Mouse (Mus musculus) large intestine, adult 2 months (tissue): Measurements from ENCODE around the gene Camk2b. TPM values are rescaled to one million over a fixed set of nuclear protein-coding genes. Genes with fewer than 3 reads are reported as not detected.

Experiments used
- DNase-seq: peaks from one replicate; pipeline ENCODE4 v3.0.0-alpha.2; 2012; ENCODE audit warnings: low read depth, low spot score
- WGBS: fragments of 180-500 bp; shearing (Covaris S2); methylation state at CpG from one replicate; pipeline ENCODE4 v1.1.7; 2018; 5-methylcytosine and 5-hydroxymethylcytosine counted together
- polyA plus RNA-seq: library from polyadenylated mRNA; depleted of rRNA; stranded (reverse); fragments of >200 nt; gene quantifications from 2 replicates; pipeline ENCODE4 v1.2.3, GENCODE M21; 2012

Camk2b gene
- polyA plus RNA-seq, 1 experiment, result 5.0 TPM

- WGBS, result 84% methylated on average over 10 of the region's 10 CpGs
- DNase-seq, result no peak
Observed at GRCm38 (mm10) chr11:6059162-6059561, 7.0 kb downstream of the Camk2b start.

- WGBS, result 79% methylated on average over 8 of the region's 8 CpGs
- DNase-seq, result no peak
Observed at GRCm38 (mm10) chr11:6053386-6053785, 12.8 kb downstream of the Camk2b start.

- DNase-seq, result no peak
- 90% methylated on average over 4 of the region's 4 CpGs for WGBS
Observed at GRCm38 (mm10) chr11:6050066-6050560, 16.0 kb downstream of the Camk2b start.

- DNase-seq, result no peak
- 67% methylated on average over 9 of the region's 9 CpGs for WGBS
Observed at GRCm38 (mm10) chr11:6048208-6048607, 18.0 kb downstream of the Camk2b start.

- WGBS, result 65% methylated on average over 7 of the region's 7 CpGs
- DNase-seq, result no peak
Observed at GRCm38 (mm10) chr11:6038929-6039328, 27.2 kb downstream of the Camk2b start.

GRCm38 (mm10) chr11:6037686-6038085, 28.5 kb downstream of the Camk2b start:
- no peak for DNase-seq
- 88% methylated on average over 7 of the region's 7 CpGs for WGBS

GRCm38 (mm10) chr11:6037198-6037597, 29.0 kb downstream of the Camk2b start:
- DNase-seq, result no peak
- 85% methylated on average over 7 of the region's 7 CpGs for WGBS

GRCm38 (mm10) chr11:6036477-6036876, 29.7 kb downstream of the Camk2b start:
- 94% methylated on average over 4 of the region's 4 CpGs for WGBS
- no peak for DNase-seq

GRCm38 (mm10) chr11:6035521-6035920, 30.6 kb downstream of the Camk2b start:
- WGBS, result 55% methylated on average over 3 of the region's 3 CpGs
- DNase-seq, result no peak

GRCm38 (mm10) chr11:6034740-6035139, 31.4 kb downstream of the Camk2b start:
- DNase-seq, result no peak
- WGBS, result 59% methylated on average over 2 of the region's 2 CpGs

- peak; percentile 43 for DNase-seq
- WGBS, result 39% methylated on average over 5 of the region's 5 CpGs
Observed at GRCm38 (mm10) chr11:6033801-6034200, 32.4 kb downstream of the Camk2b start.

GRCm38 (mm10) chr11:6033147-6033546, 33.0 kb downstream of the Camk2b start:
- DNase-seq, result peak; percentile 36
- WGBS, result 69% methylated on average over 3 of the region's 3 CpGs

- no peak for DNase-seq
- 81% methylated on average over 6 of the region's 6 CpGs for WGBS
Observed at GRCm38 (mm10) chr11:6030650-6031049, 35.5 kb downstream of the Camk2b start.

- DNase-seq, result no peak
- 74% methylated on average over 3 of the region's 3 CpGs for WGBS
Observed at GRCm38 (mm10) chr11:6029790-6030189, 36.4 kb downstream of the Camk2b start.

GRCm38 (mm10) chr11:6028911-6029310, 37.3 kb downstream of the Camk2b start:
- no peak for DNase-seq
- WGBS, result 68% methylated on average over 7 of the region's 7 CpGs

GRCm38 (mm10) chr11:6026361-6026760, 39.8 kb downstream of the Camk2b start:
- 52% methylated on average over 1 of the region's 1 CpGs for WGBS
- DNase-seq, result no peak

GRCm38 (mm10) chr11:6024923-6025652, 41.1 kb downstream of the Camk2b start:
- DNase-seq, result no peak
- WGBS, result 76% methylated on average over 12 of the region's 12 CpGs

- no peak for DNase-seq
- WGBS, result 78% methylated on average over 17 of the region's 17 CpGs
Observed at GRCm38 (mm10) chr11:6020897-6021839, 45.0 kb downstream of the Camk2b start.

GRCm38 (mm10) chr11:6020360-6020759, 45.8 kb downstream of the Camk2b start:
- DNase-seq, result no peak
- WGBS, result 81% methylated on average over 5 of the region's 5 CpGs

GRCm38 (mm10) chr11:6018218-6019010, 47.7 kb downstream of the Camk2b start:
- DNase-seq, result no peak
- WGBS, result 20% methylated on average over 7 of the region's 7 CpGs
